Mouse (Mus musculus) kidney, adult 11 months (tissue): ENCODE data around the gene Ocln.
A peak's percentile ranks its signal among the peaks of the same experiment; 100 is the strongest.

Experiments used
- DNase-seq: peaks from one replicate; pipeline ENCODE4 v3.0.0; 2022

The Ocln gene

GRCm38 (mm10) chr13:100552369-100553041 lies at the start of gene Ocln:
Ocln (minus strand) TSS chr13:100552718.
- DNase-seq, result peak; percentile 85

GRCm38 (mm10) chr13:100601034-100601433 lies 48.5 kb upstream of the Ocln start:
- DNase-seq, result no peak

GRCm38 (mm10) chr13:100600317-100600716 lies 47.8 kb upstream of the Ocln start:
- no peak for DNase-seq

GRCm38 (mm10) chr13:100597284-100597683 lies 44.8 kb upstream of the Ocln start:
- DNase-seq, result no peak

- DNase-seq, result no peak
Observed at GRCm38 (mm10) chr13:100595552-100595885, 43.0 kb upstream of the Ocln start.

GRCm38 (mm10) chr13:100594838-100595551 lies 42.5 kb upstream of the Ocln start:
- DNase-seq, result peak; percentile 57

GRCm38 (mm10) chr13:100594041-100594792 lies 41.7 kb upstream of the Ocln start:
- no peak for DNase-seq

- DNase-seq, result no peak
Observed at GRCm38 (mm10) chr13:100588646-100589045, 36.1 kb upstream of the Ocln start.

- DNase-seq, result no peak
Observed at GRCm38 (mm10) chr13:100582144-100582543, 29.6 kb upstream of the Ocln start.

- DNase-seq, result peak; percentile 76
Observed at GRCm38 (mm10) chr13:100581701-100582100, 29.2 kb upstream of the Ocln start.

- peak; percentile 31 for DNase-seq
Observed at GRCm38 (mm10) chr13:100579951-100580350, 27.4 kb upstream of the Ocln start.

- DNase-seq, result no peak
Observed at GRCm38 (mm10) chr13:100579220-100579619, 26.7 kb upstream of the Ocln start.

GRCm38 (mm10) chr13:100575950-100576349 lies 23.4 kb upstream of the Ocln start:
- DNase-seq, result no peak

- no peak for DNase-seq
Observed at GRCm38 (mm10) chr13:100570713-100571112, 18.2 kb upstream of the Ocln start.

- DNase-seq, result no peak
Observed at GRCm38 (mm10) chr13:100568359-100568758, 15.8 kb upstream of the Ocln start.

- no peak for DNase-seq
Observed at GRCm38 (mm10) chr13:100559449-100559848, 6.9 kb upstream of the Ocln start.

GRCm38 (mm10) chr13:100557011-100557410 lies 4.5 kb upstream of the Ocln start:
- DNase-seq, result no peak

GRCm38 (mm10) chr13:100553042-100553437 lies 522 bp upstream of the Ocln start:
- DNase-seq, result no peak

GRCm38 (mm10) chr13:100552009-100552368 lies 529 bp downstream of the Ocln start:
- DNase-seq, result no peak

GRCm38 (mm10) chr13:100551371-100552008 lies 1.0 kb downstream of the Ocln start:
- peak; percentile 46 for DNase-seq

GRCm38 (mm10) chr13:100547269-100547668 lies 5.2 kb downstream of the Ocln start:
- peak; percentile 71 for DNase-seq

GRCm38 (mm10) chr13:100545510-100545909 lies 7.0 kb downstream of the Ocln start:
- DNase-seq, result no peak

GRCm38 (mm10) chr13:100544220-100544662 lies 8.3 kb downstream of the Ocln start:
- no peak for DNase-seq
